Mouse (Mus musculus) left cerebral cortex, adult 11 months (tissue): ENCODE results near the gene Myrfl.

Experiments used
- DNase-seq: peaks from one replicate; pipeline ENCODE4 v3.0.0; 2022; ENCODE audit warnings: low spot score

Gene Myrfl

DNA sequence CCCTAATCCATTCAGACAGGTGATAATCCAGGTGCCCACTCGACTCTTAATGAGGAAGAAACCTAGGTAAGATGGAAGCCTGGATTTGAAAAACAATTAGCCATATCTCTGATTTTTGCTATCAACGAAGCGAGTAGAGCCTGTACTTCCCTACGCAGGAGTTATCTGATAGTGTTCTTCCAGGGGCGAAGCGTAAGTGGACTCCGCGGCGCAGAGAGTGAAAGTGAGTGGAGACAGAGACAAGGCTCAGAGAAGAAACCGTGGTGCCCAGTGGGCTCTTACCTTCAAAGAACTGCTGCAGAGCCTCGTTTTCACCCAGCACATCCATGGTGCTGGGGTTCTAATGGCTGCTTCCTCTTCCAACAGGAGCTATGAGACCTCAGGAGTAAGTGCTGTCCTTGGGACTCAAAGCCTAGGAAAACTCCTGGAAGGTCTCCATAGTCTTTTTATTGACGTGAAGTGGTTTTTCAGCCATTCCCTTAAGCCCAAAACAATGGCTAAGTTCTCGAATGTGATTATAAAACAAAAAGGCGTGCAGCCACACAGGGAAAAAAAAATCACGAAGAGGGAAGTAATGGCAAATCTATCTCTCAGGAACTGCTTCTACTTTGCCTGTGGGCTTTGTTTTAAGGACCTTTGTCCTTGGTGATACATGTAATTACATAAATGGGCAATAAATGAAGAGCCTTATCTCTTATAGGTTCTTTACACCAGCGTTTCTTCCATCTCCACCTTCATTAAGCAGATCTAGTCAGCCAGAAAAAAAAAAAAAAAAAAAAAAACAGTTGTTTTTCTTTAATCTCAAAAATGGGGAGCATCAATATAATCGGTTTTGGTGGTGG lies at the start of gene Myrfl:
Gene Myrfl, minus strand, starts transcription at position 584 of the 842 bp plus-strand sequence.
- no peak for DNase-seq

- no peak for DNase-seq
Measured at GRCm38 (mm10) chr10:116944940-116945339, 48.2 kb upstream of the Myrfl start.

DNA sequence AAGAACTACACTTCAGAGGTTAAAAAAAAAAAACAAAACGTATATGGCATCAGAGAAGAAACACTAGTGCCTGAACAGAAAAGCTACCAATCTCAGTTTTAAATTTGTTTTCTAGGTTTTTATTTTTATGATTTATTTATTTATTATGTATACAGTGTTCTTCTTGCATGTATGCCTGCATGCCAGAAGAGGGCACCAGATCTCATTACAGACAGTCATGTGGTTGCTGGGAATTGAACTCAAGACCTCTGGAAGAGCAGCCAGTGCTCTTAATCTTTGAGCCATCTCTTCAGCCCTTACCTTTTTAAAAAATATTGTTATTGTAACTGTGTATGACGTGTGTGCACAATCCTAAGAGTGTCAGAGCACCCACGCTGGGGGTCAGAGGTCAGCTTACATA lies 47.4 kb upstream of the Myrfl start:
- no peak for DNase-seq

- DNase-seq = no peak
Measured at GRCm38 (mm10) chr10:116943025-116943424, 46.3 kb upstream of the Myrfl start.

DNA sequence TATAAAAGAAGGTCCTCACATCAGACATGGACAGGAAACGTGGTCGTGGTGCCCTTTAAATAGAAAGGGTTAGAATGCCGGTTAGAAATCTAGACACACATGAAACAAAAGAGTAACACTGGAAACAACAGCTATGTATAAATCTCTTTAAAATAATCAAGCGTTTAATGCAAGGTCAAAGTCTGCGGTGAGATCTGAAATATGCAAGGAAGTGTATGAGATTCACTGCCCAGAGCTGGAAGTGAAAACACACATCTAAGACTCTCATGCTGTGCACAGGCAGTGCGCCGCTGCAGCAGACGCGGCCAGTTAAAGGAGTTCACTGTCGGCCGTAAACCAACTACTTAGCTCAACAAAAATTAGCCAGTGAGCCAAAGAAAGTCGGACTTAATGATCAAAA lies 38.3 kb upstream of the Myrfl start:
- DNase-seq = no peak

DNA sequence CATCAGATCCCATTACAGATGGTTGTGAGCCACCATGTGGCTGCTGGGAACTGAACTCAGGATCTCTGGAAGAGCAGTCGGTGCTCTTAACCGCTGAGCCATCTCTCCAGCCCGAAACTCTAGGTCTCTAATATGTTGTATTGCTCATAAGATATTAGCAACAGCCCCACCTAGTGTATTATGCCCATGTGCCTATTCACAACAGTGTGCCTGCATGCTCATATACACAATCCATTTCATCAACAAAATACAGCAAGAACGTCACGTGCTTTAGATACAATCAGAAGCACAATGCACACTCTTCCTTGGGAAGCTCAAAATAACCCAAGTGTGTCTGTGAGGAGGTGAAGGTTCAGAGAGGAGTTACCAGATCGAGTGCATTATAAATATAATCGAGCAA lies 37.1 kb upstream of the Myrfl start:
- DNase-seq = no peak

- DNase-seq = no peak
Measured at GRCm38 (mm10) chr10:116932418-116932817, 35.7 kb upstream of the Myrfl start.

DNA sequence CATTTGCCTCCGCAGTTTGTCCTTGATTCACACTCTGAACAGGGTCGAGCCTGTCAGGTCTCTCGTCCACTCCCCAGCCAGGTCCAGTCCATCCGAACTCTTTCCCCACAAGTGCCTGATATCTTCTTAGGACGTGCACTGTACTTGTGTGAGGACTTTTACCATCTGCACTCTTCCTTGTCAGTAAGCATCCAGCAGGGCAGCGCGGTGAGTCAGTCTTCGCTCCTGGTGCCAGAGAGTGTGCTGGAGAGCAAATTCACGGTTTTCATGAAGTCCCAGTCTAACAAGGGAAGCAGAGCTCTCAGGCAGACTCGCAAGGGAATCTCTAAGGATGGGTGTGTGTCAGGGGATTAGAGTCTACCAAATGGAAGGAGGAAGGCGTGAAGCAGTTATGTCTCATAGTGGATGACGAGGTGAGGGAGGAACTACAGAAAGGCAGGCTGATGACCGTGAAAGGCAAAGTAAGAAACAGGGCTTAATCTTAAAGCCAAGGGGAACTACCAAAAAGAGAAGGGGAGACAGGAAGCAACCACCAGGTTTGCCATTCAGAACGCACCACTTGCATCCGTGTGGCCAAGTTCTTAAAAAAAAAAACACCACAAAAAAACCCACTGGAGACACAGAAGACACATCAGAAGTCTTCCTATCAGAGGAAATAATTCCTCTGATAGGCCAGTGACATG lies 34.9 kb upstream of the Myrfl start:
- no peak for DNase-seq

DNA sequence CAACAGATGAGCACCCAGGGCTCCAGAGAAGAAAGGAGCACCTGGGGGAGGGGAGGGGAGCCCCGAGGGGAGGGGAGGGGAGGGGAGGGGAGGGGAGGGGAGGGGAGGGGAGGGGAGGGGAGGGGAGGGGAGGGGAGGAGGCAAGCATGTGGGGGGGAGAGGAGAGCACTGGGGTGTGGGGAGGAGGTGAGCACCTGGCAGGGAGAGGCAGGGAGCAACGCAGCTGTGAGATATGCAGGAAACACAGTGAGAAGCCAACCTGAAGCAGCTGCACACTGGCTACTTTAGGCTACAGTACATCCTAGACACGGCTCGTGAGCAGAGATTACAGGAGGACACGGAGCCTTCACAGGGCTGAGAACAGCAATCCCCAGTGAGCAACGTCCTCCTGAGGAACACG lies 34.2 kb upstream of the Myrfl start:
- DNase-seq = no peak

- DNase-seq = no peak
Measured at GRCm38 (mm10) chr10:116930506-116930905, 33.8 kb upstream of the Myrfl start.

DNA sequence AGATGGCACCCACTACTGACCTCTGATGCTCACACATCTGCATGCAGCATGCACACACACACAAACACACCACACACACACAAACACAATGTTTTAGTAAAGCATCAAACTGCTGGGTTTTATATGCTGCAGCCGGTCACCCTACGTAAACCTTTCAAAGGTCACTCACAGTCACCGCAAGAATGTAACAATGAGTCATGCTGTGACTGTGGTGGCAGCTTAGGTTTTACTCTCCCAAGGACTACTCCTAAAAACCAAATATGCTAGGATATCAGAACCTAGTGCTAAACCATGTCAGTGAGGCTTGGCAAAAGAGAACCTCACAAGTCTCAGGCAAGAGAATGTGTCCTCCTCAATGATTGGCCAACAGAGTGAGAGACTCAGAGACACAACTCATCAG lies 32.1 kb upstream of the Myrfl start:
- no peak for DNase-seq

- DNase-seq = no peak
Measured at GRCm38 (mm10) chr10:116926428-116927113, 29.9 kb upstream of the Myrfl start.

DNA sequence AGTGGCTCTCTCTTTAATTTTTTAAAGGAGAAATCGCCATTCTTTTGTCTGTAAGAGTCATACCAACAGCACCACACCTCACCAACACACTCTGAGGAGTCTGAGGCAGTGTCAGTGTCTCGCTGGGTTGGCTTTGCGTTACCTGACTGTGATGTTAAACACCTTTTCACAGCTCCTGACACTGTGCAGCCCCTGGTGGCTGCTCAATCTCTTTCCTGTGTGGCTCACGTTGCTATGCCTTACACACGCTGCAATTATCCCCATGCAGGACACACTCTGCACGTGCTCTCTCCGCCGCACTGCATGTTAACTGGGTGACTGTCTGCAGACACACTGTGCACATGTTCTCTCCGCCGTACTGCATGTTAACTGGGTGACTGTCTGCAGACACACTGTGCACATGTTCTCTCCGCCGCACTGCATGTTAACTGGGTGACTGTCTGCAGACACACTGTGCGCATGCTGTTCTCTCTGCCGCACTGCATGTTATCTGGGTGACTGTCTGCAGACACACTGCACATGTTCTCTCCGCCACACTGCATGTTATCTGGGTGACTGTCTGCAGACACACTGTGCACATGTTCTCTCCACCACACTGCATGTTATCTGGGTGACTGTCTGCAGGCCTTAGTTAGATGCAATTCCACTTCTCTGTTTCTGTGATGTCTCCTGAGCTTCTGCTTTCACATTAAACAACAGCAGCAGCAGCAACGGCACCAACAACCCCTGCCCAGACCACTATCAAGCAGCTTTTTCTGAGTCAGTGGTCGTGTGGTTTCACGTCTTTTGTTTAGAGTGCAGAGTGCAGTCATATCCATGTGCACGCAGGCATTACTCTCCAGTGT lies 27.2 kb upstream of the Myrfl start:
- no peak for DNase-seq

- no peak for DNase-seq
Measured at GRCm38 (mm10) chr10:116922161-116922560, 25.4 kb upstream of the Myrfl start.

- no peak for DNase-seq
Measured at GRCm38 (mm10) chr10:116921416-116921815, 24.7 kb upstream of the Myrfl start.

DNA sequence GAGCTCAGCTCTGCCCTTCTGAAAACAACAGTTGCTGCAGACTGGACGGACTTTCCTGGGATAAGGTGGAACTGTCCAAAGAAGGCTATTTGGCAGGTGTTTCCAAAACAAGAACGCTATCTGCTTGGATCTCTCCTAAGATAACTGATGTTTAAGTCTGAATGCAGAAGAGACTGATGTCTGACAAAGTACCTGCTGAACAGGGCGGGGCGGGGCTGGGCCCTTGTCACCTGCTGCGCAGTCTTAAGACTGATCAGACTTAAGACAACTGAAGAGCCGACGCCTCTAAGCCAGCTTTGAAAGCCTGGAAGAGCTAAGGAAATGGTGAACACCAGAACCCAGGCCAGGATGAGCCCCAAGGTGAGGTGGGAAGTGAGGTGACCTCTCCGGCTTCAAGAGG lies 23.9 kb upstream of the Myrfl start:
- DNase-seq = no peak

GRCm38 (mm10) chr10:116919368-116920317 lies 22.9 kb upstream of the Myrfl start:
- no peak for DNase-seq

- DNase-seq = no peak
Measured at GRCm38 (mm10) chr10:116916581-116916980, 19.9 kb upstream of the Myrfl start.

- no peak for DNase-seq
Measured at GRCm38 (mm10) chr10:116915286-116915685, 18.6 kb upstream of the Myrfl start.

DNA sequence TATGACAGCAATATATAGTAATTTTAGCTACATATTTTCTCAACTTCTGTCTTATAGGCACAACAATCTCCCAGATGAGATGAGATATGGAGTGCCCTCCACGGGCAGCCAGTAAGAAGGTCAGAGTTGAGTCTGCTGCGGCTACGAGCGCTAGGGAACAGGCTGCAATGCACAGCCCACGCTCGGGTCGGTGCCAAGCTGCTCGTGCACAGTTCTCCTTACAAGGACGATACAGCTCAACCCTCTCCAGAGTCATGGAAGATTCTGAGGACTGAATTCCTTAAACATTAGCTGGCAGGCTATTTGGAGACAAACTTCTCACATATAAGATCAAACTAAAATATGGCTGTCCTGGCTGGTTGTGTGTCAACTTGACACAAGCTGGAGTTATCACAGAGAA lies 17.9 kb upstream of the Myrfl start:
- DNase-seq = no peak
